Mouse (Mus musculus) gastrocnemius, postnatal 36 days (tissue): ENCODE results near the gene Osgin1. TPM values are rescaled to one million over a fixed set of nuclear protein-coding genes. Genes with fewer than 3 reads are reported as not detected.

Experiments used
- DNase-seq, 2 experiments: peaks; one replicate each; pipeline ENCODE4 v3.0.0; 2022
- intact Hi-C: fragments of 180-260 bp; cut with DNase I; formaldehyde crosslinking; loops from one replicate; pipeline ENCODE4 v1.15.1; 2025
- total RNA-seq, 2 experiments: library from RNA; stranded (reverse); gene quantifications; 2 replicates each; pipeline ENCODE4 v1.2.3; 2021

The Osgin1 gene
- total RNA-seq, 2 experiments from 2014 or later, result 15.1 to 17.3 TPM

GRCm38 (mm10) chr8:119422123-119422711, 11.7 kb upstream of the Osgin1 start:
- intact Hi-C loops, result no loop called here
- no peak for DNase-seq

- no peak for DNase-seq
- intact Hi-C loops, result no loop called here
Observed at GRCm38 (mm10) chr8:119423631-119424141, 10.2 kb upstream of the Osgin1 start.

GRCm38 (mm10) chr8:119424199-119424733, 9.7 kb upstream of the Osgin1 start:
- no peak for DNase-seq
- intact Hi-C loops, result no loop called here

GRCm38 (mm10) chr8:119424740-119425139, 9.2 kb upstream of the Osgin1 start:
- DNase-seq, result no peak
- intact Hi-C loops, result no loop called here

GRCm38 (mm10) chr8:119425533-119425932, 8.4 kb upstream of the Osgin1 start:
- intact Hi-C loops, result no loop called here
- DNase-seq, result no peak

- intact Hi-C loops, result no loop called here
- no peak for DNase-seq
Observed at GRCm38 (mm10) chr8:119426069-119426735, 7.7 kb upstream of the Osgin1 start.

GRCm38 (mm10) chr8:119427634-119428349, 6.1 kb upstream of the Osgin1 start:
- intact Hi-C loops, result no loop called here
- no peak for DNase-seq

- intact Hi-C loops, result no loop called here
Observed at GRCm38 (mm10) chr8:119428350-119428740, 5.6 kb upstream of the Osgin1 start.

GRCm38 (mm10) chr8:119428766-119429327, 5.1 kb upstream of the Osgin1 start:
- no peak for DNase-seq
- intact Hi-C loops, result no loop called here

More at GRCm38 (mm10) chr8:119428350-119428740, 5.6 kb upstream of the Osgin1 start:
- DNase-seq, result no peak

- intact Hi-C loops, result no loop called here
- no peak for DNase-seq
Observed at GRCm38 (mm10) chr8:119429552-119429951, 4.4 kb upstream of the Osgin1 start.

- no peak for DNase-seq
Observed at GRCm38 (mm10) chr8:119430250-119430649, 3.7 kb upstream of the Osgin1 start.

GRCm38 (mm10) chr8:119430690-119431089, 3.2 kb upstream of the Osgin1 start:
- no peak for DNase-seq
- intact Hi-C loops, result no loop called here

More at GRCm38 (mm10) chr8:119430250-119430649, 3.7 kb upstream of the Osgin1 start:
- intact Hi-C loops, result no loop called here

- intact Hi-C loops, result no loop called here
Observed at GRCm38 (mm10) chr8:119432372-119432771, 1.6 kb upstream of the Osgin1 start.

GRCm38 (mm10) chr8:119434569-119434968, 645 bp downstream of the Osgin1 start:
- no peak for DNase-seq
- intact Hi-C loops, result no loop called here

More at GRCm38 (mm10) chr8:119432372-119432771, 1.6 kb upstream of the Osgin1 start:
- no peak for DNase-seq

- intact Hi-C loops, result no loop called here
- DNase-seq, result no peak
Observed at GRCm38 (mm10) chr8:119435527-119435926, 1.6 kb downstream of the Osgin1 start.

- intact Hi-C loops, result no loop called here
- DNase-seq, result no peak
Observed at GRCm38 (mm10) chr8:119436331-119436730, 2.4 kb downstream of the Osgin1 start.

- intact Hi-C loops, result no loop called here
- DNase-seq, result peak; percentile 84 to 85
Observed at GRCm38 (mm10) chr8:119436933-119437332, 3.0 kb downstream of the Osgin1 start.

GRCm38 (mm10) chr8:119437506-119437905, 3.6 kb downstream of the Osgin1 start:
- no peak for DNase-seq
- intact Hi-C loops, result no loop called here

- intact Hi-C loops, result no loop called here
- no peak for DNase-seq
Observed at GRCm38 (mm10) chr8:119438876-119439275, 5.0 kb downstream of the Osgin1 start.

- intact Hi-C loops, result no loop called here
- no peak for DNase-seq
Observed at GRCm38 (mm10) chr8:119439424-119439823, 5.5 kb downstream of the Osgin1 start.

GRCm38 (mm10) chr8:119439893-119440249, 5.9 kb downstream of the Osgin1 start:
- intact Hi-C loops, result no loop called here
- no peak for DNase-seq
